Mouse (Mus musculus) heart, postnatal 0 days (tissue): Measurements from ENCODE around the gene Tspan1.

ENCODE experiments used
- CTCF ChIP-seq: IDR thresholded peaks from 2 replicates; pipeline ENCODE4 v1.5.1; 2016; ENCODE audit warnings: antibody characterized with exemption, control low read depth, low read depth
- EP300 ChIP-seq: IDR thresholded peaks from 2 replicates; pipeline ENCODE4 v1.6.1; 2016; ENCODE audit warnings: antibody characterized with exemption, low read depth

- TF ChIP-seq CTCF (no peak), EP300 (no peak)
Measured at GRCm38 (mm10) chr4:116125803-116126386, 41.5 kb downstream of the Tspan1 start.
